Mouse (Mus musculus): ENCODE measurements around the gene Olfr55.
"Not testable (repeated sequence)": the region's sequence is repeated elsewhere in the genome, so short reads cannot be mapped to it uniquely, and the experiment has no call there.

Gene Olfr55

DNA sequence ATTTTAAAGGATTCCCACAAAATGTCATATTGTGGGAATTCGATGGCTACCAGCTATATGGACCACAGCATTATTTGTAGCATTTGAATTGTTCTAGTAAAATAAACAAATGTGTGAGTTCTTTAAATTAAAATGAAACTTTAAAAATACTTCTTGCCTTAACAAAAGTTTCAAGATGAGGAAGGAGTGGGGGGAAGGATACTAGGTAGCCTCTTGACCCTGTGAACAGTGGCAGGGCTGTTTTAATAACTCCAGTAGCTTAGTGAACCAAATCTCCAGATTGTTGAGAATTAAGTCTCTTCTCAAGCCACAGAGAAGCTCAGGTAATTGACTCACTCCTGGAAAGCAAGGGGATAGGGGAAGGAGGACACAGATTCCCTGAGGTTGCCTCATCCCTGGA, at the start of gene Olfr55:
Gene Olfr55, plus strand, starts transcription at position 301 of the 400 bp plus-strand sequence.
- not testable (repeated sequence) for DNase-seq (ENCODE audit: low spot score in 2 of 2)

DNA sequence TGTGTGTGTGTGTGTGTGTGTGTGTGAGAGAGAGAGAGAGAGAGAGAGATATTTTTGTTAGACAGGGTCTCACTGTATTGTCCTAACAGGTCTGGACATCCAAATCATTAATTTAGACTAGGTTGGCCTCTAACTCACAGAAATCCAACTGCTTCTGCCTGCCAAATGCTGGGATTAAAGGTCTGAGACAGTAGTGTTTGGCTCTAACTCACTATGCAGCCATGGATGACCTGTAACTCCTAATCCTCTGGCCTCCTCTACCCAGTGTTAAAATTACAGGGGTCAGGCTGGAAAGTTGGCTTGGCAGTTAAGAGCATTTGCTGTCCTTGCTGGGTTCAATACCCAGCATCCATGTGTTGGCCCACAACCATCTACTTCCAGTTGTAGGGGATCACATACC, 43.7 kb upstream of the Olfr55 start:
- DNase-seq (ENCODE audit: low spot score in 2 of 2), result no peak

DNA sequence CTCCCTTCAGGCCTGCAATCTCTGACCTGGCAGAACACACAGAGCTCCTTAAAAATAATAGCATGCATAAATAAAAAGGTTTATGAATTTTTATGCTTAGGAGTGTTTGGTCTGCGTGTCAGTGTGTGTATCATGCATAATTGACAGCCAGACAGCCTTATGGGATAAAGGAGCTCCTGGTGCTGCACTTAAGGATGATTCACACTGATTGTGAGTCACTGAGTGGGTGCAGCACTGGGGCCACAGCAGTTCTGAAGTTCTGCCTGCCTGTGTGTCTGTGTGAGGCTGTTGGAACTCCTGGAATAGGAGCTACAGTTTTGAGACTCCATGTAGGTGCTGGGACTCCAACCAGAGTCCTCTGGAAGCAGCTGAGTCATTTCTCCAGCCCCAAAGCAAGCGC, 42.0 kb upstream of the Olfr55 start:
- no peak for DNase-seq (ENCODE audit: low spot score in 2 of 2)

DNA sequence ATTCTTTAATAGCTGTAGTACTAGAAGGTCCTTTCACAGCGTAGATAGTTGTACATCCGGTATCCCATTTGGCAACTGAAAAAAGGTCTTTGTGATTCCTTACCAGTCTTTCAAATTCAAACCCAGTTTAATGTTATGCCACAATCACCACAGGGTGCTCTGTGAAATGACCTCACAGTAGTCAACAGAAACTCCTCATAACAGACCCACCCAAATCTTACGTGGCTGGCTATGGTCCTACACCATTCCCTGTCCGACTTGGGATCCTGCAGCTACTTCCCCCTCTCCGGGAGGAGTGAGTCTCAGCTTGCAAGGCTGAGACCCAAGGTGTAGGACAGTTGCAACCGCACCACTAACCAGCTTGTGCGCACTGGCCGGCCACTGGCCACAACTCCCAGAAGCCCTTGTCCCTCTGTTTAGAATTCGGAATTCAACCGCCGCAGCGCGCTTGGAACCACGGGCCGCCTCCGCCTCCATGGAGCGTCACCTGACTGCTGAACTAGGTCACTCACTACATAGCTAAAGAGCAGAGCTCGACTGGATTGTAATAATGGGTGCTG, 28.9 kb upstream of the Olfr55 start, which contains the start of gene Morc2b:
Gene Morc2b, minus strand, starts transcription at position 423 of the 560 bp plus-strand sequence.
- DNase-seq (ENCODE audit: low spot score in 2 of 2), result no peak

DNA sequence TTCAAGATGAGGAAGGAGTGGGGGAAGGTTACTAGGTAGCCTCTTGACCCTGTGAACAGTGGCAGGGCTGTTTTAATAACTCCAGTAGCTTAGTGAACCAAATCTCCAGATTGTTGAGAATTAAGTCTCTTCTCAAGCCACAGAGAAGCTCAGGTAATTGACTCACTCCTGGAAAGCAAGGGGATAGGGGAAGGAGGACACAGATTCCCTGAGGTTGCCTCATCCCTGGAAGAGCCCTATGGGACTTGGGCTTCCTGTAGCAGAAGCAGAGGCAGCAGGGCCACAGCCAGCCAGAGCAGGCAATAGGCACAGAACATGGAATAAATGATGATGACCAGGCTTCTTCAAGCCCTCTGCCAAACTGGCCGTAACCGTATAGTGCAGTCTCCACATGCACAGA, 22.8 kb downstream of the Olfr55 start, which contains the start of gene Olfr239:
Gene Olfr239, plus strand, starts transcription at position 301 of the 400 bp plus-strand sequence.
- DNase-seq (ENCODE audit: low spot score in 2 of 2), result not testable (repeated sequence)

DNA sequence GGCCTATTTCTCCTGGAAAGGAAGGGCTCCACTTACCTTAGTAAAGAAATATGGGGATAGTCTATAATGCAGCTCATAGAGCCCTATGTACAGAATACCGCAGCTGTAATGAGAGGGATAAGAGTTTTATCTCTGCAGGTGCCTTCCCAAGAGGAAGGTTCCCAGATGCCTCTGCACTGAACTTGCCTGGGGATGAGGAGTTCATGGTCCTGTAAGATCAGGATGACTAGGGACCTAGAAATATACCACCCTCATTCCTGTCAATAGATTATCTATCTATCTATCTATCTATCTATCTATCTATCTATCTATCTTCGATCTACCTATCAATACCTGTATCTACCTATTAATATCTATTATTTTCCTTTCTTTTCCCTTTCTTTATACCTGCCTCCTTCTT, 53.3 kb downstream of the Olfr55 start, which contains the start of gene Olfr1564:
Gene Olfr1564, minus strand, starts transcription at position 101 of the 400 bp plus-strand sequence.
- DNase-seq (ENCODE audit: low spot score in 2 of 2), result no peak
